Mouse (Mus musculus): ENCODE results near the gene Bcl9l.
A peak's percentile ranks its signal among the peaks of the same experiment; 100 is the strongest.

Gene Bcl9l

DNA sequence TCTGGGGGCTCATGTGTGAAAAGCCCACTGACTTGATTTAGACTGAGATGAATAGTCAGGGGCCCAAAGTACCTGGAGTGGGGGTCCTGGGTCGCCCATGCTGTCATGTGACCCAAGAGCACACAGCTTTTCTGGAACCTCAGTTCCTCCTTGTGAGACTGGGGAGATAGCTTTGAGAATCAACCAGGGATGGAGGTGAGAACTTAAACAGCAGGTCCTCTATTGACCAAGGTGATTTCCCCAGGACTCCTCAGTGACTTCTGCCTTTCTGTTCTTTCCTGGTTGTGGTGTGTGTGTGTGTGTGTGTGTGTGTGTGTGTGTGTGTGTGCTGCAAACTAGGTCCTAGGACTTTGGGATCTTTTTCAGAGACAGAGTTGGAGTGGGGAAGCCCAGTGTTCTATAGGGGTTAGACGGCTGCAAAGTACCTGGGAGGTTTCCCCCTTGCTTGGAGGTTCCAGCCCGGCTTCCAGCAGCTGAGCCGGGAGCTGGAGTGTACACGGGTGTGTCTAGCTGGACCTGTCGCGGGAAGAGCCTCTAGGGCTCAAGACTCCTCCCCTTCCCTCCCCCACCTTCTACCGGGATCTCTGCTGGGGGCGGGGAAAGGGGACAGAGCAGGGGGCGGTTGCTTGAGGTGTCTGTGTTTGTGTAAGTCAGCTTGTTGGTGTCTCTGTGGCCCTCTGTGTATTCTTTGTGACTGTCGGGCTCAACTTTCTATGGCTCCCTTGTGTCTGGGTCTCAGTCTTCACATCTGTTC, 15.2 kb downstream of the Bcl9l start:
- peak; percentile 87 for DNase-seq (ENCODE audit: low read depth, low spot score)

DNA sequence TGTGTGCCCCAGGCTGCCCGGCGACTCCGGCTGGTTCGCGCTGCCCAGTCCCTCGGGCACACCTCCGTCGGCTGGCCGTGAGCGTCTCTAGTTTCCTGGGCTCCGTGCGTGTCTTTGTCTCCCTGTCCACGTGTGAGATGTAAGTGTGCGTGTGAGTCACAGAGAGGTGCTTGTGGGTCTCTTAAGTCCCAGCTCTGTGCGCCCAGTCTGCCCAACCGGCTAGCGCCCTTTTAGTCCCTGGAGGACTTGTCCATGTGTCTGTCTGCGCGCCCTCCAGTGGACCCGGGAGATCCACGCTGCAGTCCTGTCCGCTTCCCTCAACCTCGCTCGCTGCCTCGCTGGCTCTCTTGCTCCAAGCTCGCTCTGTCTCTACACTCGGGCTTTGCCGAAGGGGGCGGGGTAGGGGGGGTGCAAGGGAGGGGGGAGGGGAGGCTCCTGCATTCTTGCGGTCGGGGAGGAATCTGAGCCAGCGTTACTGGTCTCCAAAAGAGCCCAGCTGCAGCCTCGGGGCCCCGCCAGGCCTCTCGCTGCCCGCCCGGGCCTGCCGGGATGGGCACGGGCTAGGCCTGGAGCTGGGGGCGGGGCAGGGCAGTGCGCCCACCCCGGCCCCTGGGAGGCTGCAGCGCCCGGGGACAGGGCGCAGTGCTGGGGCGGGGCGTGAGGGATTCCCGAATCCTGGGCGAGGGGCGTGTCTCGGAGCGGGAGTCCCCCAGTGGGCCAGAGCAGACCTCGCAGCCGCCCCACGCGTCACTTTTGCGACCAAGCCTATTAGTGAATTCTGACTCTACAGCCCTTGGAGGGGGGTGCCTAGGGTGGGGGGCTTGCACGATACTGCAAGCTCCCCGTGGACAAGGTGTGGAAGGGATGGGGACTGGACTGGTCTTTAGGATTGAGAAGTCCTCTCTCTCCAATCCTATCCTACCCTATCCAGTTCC, 16.1 kb downstream of the Bcl9l start:
- DNase-seq (ENCODE audit: low read depth, low spot score) = peak; percentile 93

- peak; percentile 59 for DNase-seq (ENCODE audit: low read depth, low spot score)
These were observed 16.9 kb downstream of the Bcl9l start for GRCm38 (mm10) chr9:44499356-44500162.

GRCm38 (mm10) chr9:44500163-44500533, 17.5 kb downstream of the Bcl9l start:
- peak; percentile 83 for DNase-seq (ENCODE audit: low read depth, low spot score)

DNA sequence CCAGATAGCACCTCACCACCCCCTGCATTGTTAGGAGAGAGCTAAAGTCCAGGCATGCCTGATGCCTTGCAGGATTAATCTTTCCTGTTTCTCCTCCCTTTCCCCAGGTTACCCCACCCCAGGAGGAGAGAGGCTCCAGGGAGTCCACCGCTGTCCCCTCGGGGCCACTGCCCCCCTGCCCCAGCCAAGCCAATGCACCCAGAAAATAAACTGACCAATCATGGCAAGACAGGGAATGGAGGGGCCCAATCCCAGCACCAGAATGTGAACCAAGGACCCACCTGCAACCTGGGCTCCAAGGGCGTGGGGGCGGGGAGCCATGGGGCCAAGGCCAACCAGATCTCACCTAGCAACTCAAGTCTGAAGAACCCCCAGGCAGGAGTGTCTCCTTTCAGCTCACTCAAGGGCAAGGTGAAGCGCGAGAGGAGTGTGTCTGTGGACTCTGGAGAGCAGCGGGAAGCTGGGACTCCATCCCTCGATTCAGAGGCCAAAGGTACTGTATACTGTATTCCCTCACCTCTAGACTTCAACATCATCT, 18.1 kb downstream of the Bcl9l start:
- DNase-seq (ENCODE audit: low read depth, low spot score) = no peak

DNA sequence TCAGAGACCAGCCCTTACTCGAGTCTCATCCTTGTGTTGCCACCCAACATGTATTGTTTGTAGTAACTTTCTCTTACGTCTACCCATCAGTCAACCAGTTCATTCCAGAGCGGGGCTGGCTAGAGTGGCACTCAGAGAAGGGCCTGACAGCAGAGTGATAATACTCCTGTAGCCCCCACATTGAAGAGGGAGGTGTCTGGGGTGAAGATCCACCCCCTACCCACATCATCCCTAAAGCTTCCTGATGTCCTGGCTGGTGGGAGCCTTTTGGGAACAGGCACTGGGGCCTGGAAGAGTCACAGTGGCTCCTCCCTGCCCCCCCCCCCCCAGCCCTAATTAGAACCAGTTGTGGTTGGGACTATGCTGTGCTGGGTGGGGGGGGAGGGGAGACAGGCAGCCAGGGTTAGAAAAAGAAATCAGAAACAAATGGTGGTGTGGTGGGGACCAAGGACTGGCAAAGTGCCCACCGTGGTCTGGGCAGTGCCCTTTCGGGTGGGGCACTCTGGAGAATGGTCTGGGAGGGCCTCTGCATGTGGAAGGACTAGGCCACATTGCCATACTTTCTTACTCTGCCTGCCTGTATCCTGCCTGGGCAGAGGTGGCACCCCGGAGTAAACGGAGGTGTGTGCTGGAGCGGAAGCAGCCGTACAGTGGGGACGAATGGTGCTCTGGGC, 18.7 kb downstream of the Bcl9l start:
- DNase-seq (ENCODE audit: low read depth, low spot score) = peak; percentile 69

DNA sequence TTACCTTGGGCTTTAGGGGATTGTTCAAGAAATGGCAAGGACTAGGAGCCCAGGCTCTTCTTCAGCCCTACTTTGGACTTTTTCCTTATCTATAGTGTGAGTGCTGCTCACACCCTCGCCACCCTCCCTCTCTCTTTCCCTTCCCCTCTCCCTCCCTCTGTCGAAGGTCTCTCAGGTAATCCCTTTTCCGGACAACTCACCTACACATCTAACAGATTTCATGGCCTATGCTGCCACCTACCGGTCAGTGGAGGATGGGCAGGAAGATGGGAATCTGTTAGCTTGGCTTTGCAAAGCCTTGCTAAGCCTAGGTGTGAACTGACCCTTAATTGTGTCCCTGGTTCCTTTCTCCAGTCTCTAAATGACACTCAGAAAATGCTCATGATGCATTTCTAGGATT, 19.4 kb downstream of the Bcl9l start:
- DNase-seq (ENCODE audit: low read depth, low spot score) = peak; percentile 89

DNA sequence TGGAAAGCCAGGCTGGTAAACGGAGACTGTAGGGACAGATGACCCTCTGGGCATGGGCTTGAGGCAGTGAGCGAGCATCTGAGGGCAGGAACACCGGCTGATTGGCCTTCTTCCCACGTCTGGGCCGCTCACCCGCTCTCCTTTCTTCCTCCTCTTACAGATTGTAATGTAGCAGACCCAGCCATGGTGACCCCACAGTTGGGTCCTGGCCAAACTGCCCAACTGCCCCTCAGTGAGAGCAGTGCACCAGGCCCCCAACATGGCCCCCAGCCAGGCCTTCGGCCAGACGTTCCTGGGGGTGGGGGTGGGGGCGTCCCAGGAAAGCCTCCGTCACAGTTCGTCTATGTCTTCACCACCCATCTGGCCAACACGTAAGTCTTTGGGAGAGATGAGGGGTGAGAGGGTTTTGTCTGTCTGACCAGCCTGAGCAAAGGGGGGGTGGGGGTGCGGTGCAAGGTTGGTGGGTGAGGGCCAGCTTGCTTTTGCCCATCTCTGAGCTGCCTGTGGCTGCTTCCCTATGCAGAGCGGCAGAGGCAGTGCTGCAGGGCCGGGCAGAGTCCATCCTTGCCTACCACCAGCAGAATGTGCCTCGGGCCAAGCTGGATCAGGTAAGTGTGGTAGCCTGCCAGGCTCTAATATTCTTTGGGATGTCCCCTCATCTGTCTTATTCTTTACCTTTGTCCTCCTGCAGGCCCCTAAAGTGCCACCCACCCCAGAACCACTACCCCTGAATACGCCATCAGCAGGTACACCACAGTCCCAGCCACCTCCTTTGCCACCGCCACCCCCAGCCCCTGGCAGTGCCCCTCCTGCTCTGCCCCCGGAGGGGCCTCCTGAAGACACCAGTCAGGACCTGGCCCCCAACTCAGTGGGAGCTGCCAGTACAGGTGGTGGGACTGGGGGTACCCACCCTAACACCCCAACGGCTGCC, 22.5 kb downstream of the Bcl9l start:
- no peak for DNase-seq (ENCODE audit: low read depth, low spot score)

DNA sequence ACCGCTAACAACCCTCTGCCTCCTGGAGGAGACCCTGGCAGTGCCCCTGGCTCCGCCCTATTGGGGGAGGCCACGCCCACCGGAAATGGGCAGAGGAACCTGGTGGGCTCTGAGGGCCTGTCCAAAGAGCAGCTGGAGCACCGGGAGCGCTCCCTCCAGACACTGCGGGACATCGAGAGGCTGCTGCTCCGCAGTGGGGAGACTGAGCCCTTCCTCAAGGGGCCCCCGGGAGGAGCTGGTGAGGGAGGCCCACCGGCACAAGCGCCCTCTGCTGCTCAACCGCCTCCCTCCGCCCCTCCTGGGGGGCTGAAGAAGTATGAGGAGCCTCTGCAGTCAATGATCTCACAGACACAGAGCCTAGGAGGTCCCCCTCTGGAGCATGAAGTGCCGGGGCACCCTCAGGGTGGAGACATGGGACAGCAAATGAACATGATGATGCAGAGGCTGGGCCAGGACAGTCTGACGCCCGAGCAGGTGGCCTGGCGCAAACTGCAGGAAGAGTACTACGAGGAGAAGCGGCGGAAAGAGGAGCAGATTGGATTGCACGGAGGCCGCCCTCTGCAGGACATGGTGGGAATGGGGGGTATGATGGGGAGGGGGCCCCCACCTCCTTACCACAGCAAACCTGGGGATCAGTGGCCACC, 23.3 kb downstream of the Bcl9l start:
- DNase-seq (ENCODE audit: low read depth, low spot score) = no peak

DNA sequence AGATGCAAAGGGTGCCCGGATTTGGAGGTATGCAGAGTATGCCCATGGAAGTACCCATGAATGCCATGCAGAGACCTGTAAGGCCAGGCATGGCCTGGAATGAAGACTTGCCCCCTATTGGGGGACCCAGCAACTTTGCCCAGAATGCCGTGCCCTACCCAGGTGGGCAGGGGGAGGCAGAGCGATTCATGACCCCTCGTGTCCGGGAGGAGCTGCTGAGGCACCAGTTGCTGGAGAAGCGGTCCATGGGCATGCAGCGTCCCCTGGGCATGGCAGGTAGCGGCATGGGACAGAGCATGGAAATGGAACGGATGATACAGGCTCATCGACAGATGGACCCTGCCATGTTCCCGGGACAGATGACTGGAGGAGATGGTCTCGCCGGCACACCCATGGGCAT, 23.9 kb downstream of the Bcl9l start:
- DNase-seq (ENCODE audit: low read depth, low spot score) = no peak

- DNase-seq (ENCODE audit: low read depth, low spot score) = no peak
These were observed 24.7 kb downstream of the Bcl9l start for GRCm38 (mm10) chr9:44507345-44507744.

DNA sequence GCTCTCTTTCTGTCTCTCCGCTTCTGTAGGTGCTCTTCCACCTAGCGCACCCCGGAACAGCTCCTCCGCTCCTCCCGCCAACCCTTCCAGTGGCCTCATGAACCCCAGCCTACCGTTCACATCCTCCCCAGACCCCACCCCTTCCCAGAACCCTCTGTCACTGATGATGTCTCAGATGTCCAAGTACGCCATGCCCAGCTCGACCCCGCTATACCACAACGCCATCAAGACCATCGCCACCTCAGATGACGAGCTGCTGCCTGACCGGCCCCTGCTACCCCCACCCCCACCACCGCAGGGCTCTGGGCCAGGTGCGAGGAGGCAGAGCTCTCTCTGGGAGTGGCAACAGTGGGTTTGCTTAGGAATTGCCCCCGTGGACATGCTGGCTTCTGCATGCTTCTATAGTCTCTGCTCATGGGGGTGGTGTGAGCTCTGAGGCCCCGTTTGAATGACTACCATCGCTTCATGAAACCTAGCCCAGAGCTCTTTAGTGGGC, 25.5 kb downstream of the Bcl9l start:
- no peak for DNase-seq (ENCODE audit: low read depth, low spot score)

- DNase-seq (ENCODE audit: low read depth, low spot score) = no peak
These were observed 26.3 kb downstream of the Bcl9l start for GRCm38 (mm10) chr9:44508721-44509486.

DNA sequence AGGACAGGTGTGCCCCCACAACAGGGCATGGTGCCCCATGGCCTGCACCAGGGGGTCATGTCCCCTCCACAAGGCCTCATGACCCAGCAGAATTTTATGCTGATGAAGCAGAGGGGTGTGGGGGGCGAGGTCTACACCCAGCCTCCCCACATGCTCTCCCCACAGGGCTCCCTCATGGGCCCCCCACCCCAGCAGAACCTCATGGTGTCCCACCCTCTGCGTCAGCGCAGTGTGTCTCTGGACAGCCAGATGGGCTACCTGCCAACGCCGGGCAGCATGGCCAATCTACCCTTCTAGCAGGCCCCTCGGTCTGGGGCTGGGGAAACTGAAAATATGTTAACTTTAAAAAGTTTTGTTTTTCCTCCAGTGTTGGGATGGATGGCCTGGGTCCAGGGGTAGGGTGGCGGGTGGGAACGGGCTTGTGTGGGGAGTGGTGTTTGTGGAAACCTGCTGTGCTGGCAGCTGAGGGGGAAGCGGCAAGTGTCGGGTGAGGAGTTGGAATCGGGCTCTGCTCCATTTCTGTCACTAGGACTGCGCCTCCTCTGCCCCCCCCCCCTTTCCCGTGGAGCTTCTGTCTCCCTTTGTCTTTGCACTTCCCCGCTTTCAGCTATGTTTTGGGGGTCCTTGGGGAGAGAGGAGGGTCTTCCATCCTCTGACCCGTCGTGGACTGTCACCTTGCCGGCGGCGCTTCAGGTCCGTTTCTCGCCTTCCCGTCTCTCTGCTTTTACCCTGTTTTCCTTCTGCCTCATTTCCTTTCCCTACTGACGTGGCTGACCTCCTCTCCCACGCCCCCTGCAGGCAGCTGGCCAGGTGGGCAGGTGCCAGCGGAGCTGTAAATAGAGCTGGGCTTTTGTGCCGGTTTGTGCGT, 27.1 kb downstream of the Bcl9l start:
- DNase-seq (ENCODE audit: low read depth, low spot score) = no peak

DNA sequence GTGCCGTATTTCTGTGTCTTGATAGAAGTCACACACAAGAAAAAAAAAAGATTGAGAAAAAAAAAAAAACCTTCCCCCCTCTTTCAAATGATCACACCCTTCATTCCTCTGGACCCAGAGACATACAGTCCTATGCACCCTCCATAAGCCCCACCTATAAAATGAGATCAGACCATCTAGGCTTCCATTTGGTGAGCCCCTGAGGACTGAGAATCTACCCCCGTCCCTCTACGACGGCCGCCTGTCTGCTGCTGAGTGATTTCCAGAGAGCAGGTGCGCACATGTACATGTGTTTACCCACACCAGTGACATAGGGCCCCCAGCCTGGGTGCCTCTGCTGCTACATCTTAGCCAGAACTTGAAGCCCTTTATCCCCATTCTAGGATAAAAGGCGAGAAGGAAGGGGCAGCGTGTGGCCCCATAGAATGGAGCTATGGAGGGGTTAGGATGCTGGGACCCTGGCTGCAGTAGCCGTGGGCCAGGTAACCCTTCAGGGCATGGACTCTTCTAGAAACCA, 27.8 kb downstream of the Bcl9l start:
- DNase-seq (ENCODE audit: low read depth, low spot score) = no peak

DNA sequence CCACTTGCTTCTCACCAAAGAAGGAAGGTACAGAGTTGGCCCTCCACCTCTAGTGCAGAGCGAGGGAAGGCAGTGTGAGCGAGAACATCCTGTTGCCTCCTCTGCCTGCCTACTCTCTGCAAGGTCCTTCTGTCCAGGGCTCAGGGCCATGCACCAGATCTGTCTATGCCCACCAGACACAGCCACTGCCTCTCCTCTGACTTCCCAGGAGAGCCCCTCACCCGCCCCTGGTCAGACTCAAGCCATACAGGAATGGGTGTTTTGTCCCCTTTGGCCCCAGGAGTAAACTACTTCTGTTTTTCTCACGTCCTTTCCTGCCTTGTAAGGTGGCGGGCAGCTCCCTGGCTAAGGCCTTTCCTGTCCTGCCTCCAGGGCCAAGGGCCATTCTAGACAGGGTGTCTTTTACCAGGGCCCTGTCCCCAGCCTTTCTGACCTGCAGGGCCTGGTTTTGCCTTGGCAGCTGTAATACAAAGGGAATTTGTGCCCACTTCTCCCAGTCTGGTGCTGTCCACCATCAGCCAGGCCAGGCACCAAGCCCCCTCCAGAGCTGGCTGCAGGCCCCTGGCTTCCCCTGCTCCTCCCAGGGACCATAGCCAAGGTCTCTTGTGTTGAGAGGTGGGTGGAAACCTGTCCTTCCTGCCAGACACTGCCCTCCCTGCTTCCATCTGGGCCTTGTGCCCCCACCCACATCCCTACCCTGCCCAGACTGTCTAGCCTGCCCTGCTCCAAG, 28.4 kb downstream of the Bcl9l start:
- no peak for DNase-seq (ENCODE audit: low read depth, low spot score)
